In the genomic region with DNA sequence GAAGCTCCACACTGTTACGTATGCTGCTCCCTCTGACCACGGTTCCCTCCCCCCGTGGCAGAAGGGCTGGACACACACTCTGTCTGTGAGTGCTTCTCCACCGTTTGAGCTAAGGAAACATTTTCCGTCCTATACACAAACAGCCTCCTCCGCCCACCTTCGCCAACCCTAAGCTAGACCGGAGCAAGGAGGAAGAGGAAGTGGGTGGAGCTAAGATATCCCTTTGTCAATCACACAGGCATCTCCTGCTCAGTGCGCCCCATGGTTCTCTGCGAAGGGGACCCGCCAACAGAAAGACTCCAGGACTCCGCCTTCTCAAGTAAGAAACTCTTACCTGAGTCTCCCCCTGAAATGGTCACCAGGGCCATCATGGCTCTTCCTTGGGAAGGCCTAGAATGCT, we compare ENCODE assay signal across 13 mouse cellular contexts.
DNase-seq lines count a peak whose midpoint lies in the region; ATAC-seq and TF ChIP-seq lines count a peak whose summit lies in the region.
"Had no signal": no experiment of that assay in that cellular context is flagged by ENCODE, and none has a peak within 500 bp of the region (broad histone marks: within the 10 kb centered on the region; RNA-seq: fewer than 3 reads in every experiment).

No protein-coding gene starts in this region.

- intact Hi-C loops in heart, postnatal 36 days (cut with DNase I): no loop called here

- H3K4me3 ChIP-seq in heart, embryonic 12.5 days: no peak overlapping the region
- peak overlapping the region; percentile 47 for H3K4me3 ChIP-seq in spleen, adult 2 months (ENCODE audit: extremely low read depth, insufficient read depth, insufficient read length)
- no peak overlapping the region for H3K4me3 ChIP-seq in liver, embryonic 15.5 days (replicated peaks)
- H3K4me3 ChIP-seq: forebrain, embryonic 15.5 days; neural tube, embryonic 12.5 days had no signal

- no peak for TF ChIP-seq CTCF in spleen, adult 2 months (IDR thresholded peaks at IDR 0.05; ENCODE audit: extremely low read depth, insufficient read depth, insufficient read length, insufficient replicate concordance)

- no peaks in the 10 kb centered on the region for H3K9me3 ChIP-seq in heart, embryonic 12.5 days (replicated peaks)
- H3K9me3 ChIP-seq in liver, embryonic 15.5 days (replicated peaks): no peaks in the 10 kb centered on the region
- H3K9me3 ChIP-seq: forebrain, embryonic 15.5 days; neural tube, embryonic 12.5 days had no signal

- H3K27ac ChIP-seq in heart, embryonic 12.5 days (ENCODE audit: poor library complexity, severe bottlenecking): no peak overlapping the region
- no peak overlapping the region for H3K27ac ChIP-seq in spleen, adult 2 months (ENCODE audit: insufficient read depth, low read length)
- H3K27ac ChIP-seq in liver, embryonic 15.5 days (replicated peaks): no peak overlapping the region
- H3K27ac ChIP-seq: forebrain, embryonic 15.5 days; neural tube, embryonic 12.5 days had no signal

- H3K4me2 ChIP-seq in heart, embryonic 12.5 days: no peak overlapping the region
- H3K4me2 ChIP-seq in liver, embryonic 15.5 days: peak overlapping the region; percentile 15; the same call in 1 of the 2 replicates
- H3K4me2 ChIP-seq: forebrain, embryonic 15.5 days; neural tube, embryonic 12.5 days had no signal

- no peak for TF ChIP-seq POLR2A in spleen, adult 2 months (IDR thresholded peaks at IDR 0.05; ENCODE audit: low read depth, low read length)

- DNase-seq in heart, postnatal 36 days: no peak
- DNase-seq in spleen, adult 2 months (ENCODE audit: low read depth in 1 of 2, low spot score in 2 of 2): no peak
- no peak for DNase-seq in spleen, postnatal 4 days (ENCODE audit: low spot score in 2 of 2)
- peak; percentile 54 to 70 for DNase-seq in thymus, postnatal 36 days
- DNase-seq in cerebellum, adult 11-12 months: no peak
- no peak for DNase-seq in cerebellum, adult 11 months
- DNase-seq: B cell, adult 2 months; kidney, adult 11 months; lung, postnatal 4 days had no signal

- WGBS in heart, embryonic 12.5 days: 53% methylated on average over 12 of the region's 12 CpGs
- WGBS in spleen, adult 2 months: 11% methylated on average over 12 of the region's 12 CpGs
- WGBS in liver, embryonic 15.5 days (ENCODE audit: insufficient replicate concordance): 23% methylated on average over 12 of the region's 12 CpGs

- H3K36me3 ChIP-seq in heart, embryonic 12.5 days: no peaks in the 10 kb centered on the region
- H3K36me3 ChIP-seq in spleen, adult 2 months (ENCODE audit: control insufficient read depth, insufficient read depth, low read length): no peaks in the 10 kb centered on the region
- no peaks in the 10 kb centered on the region for H3K36me3 ChIP-seq in liver, embryonic 15.5 days (replicated peaks)
- H3K36me3 ChIP-seq: forebrain, embryonic 15.5 days; neural tube, embryonic 12.5 days had no signal

- peaks cover 10% of the 10 kb centered on the region for H3K4me1 ChIP-seq in heart, embryonic 12.5 days (replicated peaks)
- H3K4me1 ChIP-seq in spleen, adult 2 months (ENCODE audit: control insufficient read depth, insufficient read depth, insufficient read length): peaks cover 5% of the 10 kb centered on the region
- no peaks in the 10 kb centered on the region for H3K4me1 ChIP-seq in liver, embryonic 15.5 days (replicated peaks)
- H3K4me1 ChIP-seq: neural tube, embryonic 12.5 days had no signal

- no peak overlapping the region for H3K9ac ChIP-seq in heart, embryonic 12.5 days
- no peak overlapping the region for H3K9ac ChIP-seq in liver, embryonic 15.5 days
- H3K9ac ChIP-seq: forebrain, embryonic 15.5 days; neural tube, embryonic 12.5 days had no signal

- ATAC-seq in heart, embryonic 12.5 days (ENCODE audit: insufficient number of reproducible peaks, low FRiP score): peak; percentile 68
- no peak for ATAC-seq in liver, embryonic 15.5 days (ENCODE audit: insufficient read depth)
- ATAC-seq: forebrain, embryonic 15.5 days had no signal

- no peaks in the 10 kb centered on the region for H3K27me3 ChIP-seq in heart, embryonic 12.5 days (replicated peaks)
- no peaks in the 10 kb centered on the region for H3K27me3 ChIP-seq in spleen, adult 2 months (ENCODE audit: control insufficient read depth, insufficient read depth, low read length)
- H3K27me3 ChIP-seq in liver, embryonic 15.5 days: no peaks in the 10 kb centered on the region
- H3K27me3 ChIP-seq: forebrain, embryonic 15.5 days; neural tube, embryonic 12.5 days had no signal

Comparison
In these comparisons a context has a peak if more than half of its experiments do, and no peak if none do; other contexts are left out.
1. DNase-seq: peak in thymus, postnatal 36 days (2 of 2); none in heart, postnatal 36 days (0 of 2), spleen, adult 2 months (0 of 2), spleen, postnatal 4 days (0 of 2), cerebellum, adult 11-12 months (single experiment) and cerebellum, adult 11 months (single experiment).